Mouse (Mus musculus) WW6 (cell line): ENCODE results near the gene Vmn2r34.
"Not testable (repeated sequence)": the region's sequence is repeated elsewhere in the genome, so short reads cannot be mapped to it uniquely, and the experiment has no call there.

Experiments used
- DNase-seq: peaks from one replicate; pipeline ENCODE4 v3.0.0-alpha.2; 2013; ENCODE audit warnings: low read depth, low spot score

Gene Vmn2r34

GRCm38 (mm10) chr7:7689413-7689812, at the start of gene Vmn2r34:
Gene Vmn2r34, minus strand, starts transcription at chr7:7689513.
- not testable (repeated sequence) for DNase-seq

GRCm38 (mm10) chr7:7674032-7674431, 15.3 kb downstream of the Vmn2r34 start:
- DNase-seq: not testable (repeated sequence)
